Mouse (Mus musculus): ENCODE measurements at regions not wholly inside any gene's neighbourhood (a gene's known extent, or its start where the extent isn't known, plus 50 kb on each side); places are given as distances from the start of the nearest gene placed in this dataset.

DNA sequence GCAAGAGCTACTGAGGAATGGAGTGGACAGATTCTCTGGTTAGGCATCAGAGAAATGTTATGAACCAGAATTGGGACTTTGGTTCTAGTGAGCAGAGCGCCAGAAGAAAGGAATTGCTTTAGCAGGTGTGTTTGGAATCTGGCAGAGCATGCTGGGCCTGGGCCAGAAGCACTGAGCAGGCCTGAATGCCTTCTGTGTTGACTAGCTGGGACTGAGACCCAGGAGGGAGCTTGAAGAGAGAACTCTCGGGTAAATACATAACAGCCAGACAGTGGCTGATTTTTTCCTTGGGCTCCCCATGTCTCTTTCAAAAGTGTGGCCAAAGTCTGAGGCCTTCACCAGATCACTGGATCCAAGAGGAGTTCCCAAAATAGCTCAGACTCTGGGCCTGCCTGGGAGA lies 107.5 kb upstream of the Zfp462 start:
- no peak for DNase-seq

DNA sequence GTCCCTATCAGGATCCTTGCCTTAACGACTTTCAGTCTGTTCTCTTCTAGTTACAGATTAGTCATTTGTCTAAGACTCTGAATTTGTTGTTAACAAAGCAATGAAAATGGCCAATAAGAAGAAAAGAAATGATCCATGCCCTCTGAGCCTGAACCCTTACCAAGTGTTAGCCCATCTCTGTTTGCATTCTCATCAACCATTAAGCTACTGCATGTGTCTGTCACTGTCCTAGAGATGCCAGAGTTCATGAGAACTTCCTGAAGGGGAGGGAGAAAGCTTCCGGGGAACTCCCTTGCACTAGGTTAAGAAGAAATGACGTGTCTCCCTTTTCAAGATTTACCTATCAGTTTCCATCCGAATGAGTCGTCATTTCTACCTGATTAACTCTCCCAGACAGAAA lies 106.7 kb upstream of the Zfp462 start:
- DNase-seq, result no peak

DNA sequence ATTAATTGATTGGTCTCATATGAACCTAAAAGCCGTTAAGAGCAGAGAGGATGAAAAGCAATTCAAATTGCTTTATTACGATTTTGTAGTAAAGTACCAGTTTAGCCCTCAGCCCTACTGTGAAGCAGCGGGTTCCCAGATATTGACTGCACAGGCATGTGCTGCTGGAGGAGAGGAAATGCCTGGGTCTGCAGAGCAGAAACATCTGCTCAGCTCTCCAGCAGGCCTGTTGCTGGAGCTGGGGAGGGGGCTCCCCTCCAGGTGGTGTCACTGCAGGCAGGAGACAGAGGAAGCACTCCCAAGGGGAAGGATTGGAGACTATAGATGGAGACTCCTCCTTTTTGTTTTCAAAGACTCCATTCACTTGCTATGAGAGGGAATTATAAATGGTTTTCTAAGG lies 106.1 kb upstream of the Zfp462 start:
- no peak for DNase-seq

DNA sequence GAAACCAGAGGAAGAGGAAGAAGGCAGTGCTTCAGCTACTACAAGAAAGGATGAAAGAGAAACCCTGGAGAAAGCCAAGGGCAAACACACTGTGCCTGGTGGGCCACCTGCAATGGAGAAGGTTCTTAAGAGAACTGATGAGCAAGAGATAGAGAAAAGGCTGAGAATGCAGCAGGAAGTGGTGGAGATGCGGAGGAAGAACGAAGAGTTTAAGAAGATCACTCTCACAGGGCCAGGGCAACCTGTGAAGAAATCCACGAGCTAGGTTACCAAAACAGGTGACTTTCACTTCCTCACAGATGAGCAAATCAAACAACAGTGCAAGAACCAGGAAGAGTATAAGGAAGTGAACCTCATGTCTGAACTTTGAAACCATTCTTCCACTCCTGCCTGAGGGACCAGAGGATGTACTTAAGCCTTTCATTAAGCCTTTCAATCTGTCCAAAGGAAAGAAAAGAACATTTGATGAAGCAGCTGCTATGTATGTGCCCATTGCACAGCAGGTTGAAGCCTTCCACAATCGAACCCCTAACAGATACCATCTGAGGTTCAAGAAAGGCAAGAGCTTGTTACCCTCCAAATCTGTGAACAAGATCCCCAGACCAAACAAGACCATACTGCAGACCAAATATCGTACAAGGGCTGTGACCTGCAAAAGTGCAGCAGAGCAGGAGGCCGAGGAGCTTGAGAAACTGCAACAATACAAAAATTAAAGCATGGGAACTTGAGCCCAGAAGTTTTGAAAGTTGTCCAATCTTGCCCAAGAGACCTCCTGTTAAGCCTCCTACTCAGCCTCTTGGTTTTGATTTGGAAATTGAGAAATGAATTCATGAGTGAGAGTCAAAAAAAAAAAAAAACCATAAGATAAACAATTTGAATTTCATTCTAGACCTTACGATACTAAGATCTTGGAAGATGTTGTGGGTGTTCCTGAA lies 91.6 kb upstream of the Zfp462 start:
- no peak for DNase-seq

GRCm38 (mm10) chr4:54858604-54859003 lies 86.2 kb upstream of the Zfp462 start:
- no peak for DNase-seq

DNA sequence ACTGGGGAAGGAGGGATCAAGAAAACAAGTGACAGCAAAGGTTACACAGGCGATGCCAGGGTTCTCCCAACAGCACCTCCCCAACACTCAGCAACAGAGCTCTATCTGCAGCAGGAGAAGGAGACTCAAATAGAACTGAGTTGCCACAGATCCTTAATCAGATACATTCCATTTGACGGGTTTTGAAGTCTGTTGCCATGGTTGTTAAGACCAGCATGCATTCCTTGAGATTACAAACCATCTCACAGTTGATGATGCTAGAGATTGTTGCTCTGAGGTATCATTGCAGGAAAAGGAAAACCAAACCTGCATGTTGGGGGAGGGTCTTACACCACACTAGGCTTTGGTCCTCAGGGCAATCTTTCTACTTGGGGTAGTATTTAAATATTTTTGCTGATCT lies 78.8 kb upstream of the Zfp462 start:
- no peak for DNase-seq

GRCm38 (mm10) chr4:54874136-54874827 lies 70.6 kb upstream of the Zfp462 start:
- DNase-seq, result no peak

DNA sequence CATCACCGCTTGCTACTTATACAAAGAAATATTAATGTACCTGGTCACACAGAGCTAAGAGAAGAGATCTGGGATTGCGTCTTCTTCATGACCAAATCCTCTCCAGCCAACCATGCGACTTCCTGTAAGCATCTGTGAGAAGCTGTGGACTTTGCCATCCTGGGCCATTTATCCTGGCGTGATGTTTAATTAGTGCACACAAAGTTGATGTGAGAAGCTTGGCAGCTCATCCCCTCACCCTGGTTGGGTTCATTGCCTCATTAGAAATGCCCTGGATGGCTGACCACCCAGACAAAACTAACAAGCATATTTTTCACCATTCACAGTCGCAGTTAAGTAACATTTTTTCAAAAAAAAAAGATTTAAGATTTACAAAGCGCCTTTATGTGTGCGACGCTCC lies 69.3 kb upstream of the Zfp462 start:
- DNase-seq, result no peak

- no peak for DNase-seq
Observed at GRCm38 (mm10) chr4:54877361-54877760, 67.5 kb upstream of the Zfp462 start.

DNA sequence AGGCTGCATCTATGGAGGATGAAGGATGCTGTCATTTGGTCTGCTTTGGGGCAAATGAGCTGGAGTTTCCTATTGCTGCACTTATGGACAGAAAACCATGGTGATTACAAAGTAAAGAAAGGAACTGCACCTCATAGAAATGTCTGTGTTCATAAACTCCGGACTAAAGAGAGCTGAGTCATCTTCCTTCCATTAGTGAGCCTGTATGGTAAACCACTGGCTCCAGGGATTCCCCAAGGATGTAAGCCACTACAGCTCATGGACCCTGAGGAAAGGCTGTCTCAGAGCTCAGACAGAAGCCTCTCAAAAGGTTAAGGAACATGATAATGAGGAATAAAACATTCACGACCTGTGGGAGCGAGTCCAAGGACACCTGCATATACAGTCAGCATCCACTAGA lies 66.3 kb upstream of the Zfp462 start:
- DNase-seq, result no peak

DNA sequence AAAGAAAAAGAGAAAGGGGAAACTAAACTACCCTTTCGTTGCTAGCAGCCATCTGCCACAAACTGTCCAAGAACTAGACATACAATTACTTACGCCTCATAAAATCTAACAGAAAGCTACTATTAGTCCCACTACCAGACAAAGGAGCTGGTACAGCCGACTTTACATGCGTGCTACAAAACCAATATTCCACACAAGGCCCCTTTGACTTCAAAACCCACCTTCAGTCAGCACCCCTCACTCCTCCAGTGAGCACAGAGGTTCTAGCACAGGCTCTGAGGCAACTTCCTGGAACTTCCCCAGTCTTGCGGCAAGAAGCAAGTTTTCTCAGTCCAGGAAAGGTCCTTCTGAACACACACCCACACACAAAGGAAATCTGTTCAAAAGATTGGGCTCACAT lies 51.6 kb upstream of the Zfp462 start:
- no peak for DNase-seq

All from lung, postnatal 4 days (tissue).